Mouse (Mus musculus) spleen, embryonic (tissue): ENCODE measurements around the gene Tmem267.
"Not testable (repeated sequence)": the region's sequence is repeated elsewhere in the genome, so short reads cannot be mapped to it uniquely, and the experiment has no call there.

Source experiments
- CTCF ChIA-PET: fragments of 350-600 bp; sonication (Branson Sonifier 250); formaldehyde crosslinking; loops from one replicate; lab custom pipeline; 2022; lab: Charles Lee

The Tmem267 gene

GRCm38 (mm10) chr13:119604322-119604721 lies 116.5 kb downstream of the Tmem267 start:
- CTCF ChIA-PET: interaction anchor here (0.5 kb wide), 1 partner anchor 690 kb away, joined by 6 read pairs; no protein-coding TSS in a partner anchor

- CTCF ChIA-PET: no interaction called here
Measured at GRCm38 (mm10) chr13:119618841-119619240, 131.0 kb downstream of the Tmem267 start.

GRCm38 (mm10) chr13:119619735-119620134 lies 131.9 kb downstream of the Tmem267 start:
- CTCF ChIA-PET: no interaction called here

GRCm38 (mm10) chr13:119623634-119624033 lies 135.8 kb downstream of the Tmem267 start, which contains the start of gene Ccl28:
Gene Ccl28 (plus strand): TSS chr13:119623819.
- CTCF ChIA-PET: no interaction called here

GRCm38 (mm10) chr13:119625952-119626351 lies 138.1 kb downstream of the Tmem267 start:
- CTCF ChIA-PET: not testable (repeated sequence)

- CTCF ChIA-PET: no interaction called here
Measured at GRCm38 (mm10) chr13:119631482-119632155, 143.8 kb downstream of the Tmem267 start.

GRCm38 (mm10) chr13:119632156-119632548 lies 144.3 kb downstream of the Tmem267 start:
- CTCF ChIA-PET: no interaction called here

GRCm38 (mm10) chr13:119635496-119635895 lies 147.7 kb downstream of the Tmem267 start:
- CTCF ChIA-PET: no interaction called here

- CTCF ChIA-PET: no interaction called here
Measured at GRCm38 (mm10) chr13:119637837-119638236, 150.0 kb downstream of the Tmem267 start.

- CTCF ChIA-PET: no interaction called here
Measured at GRCm38 (mm10) chr13:119638449-119638848, 150.6 kb downstream of the Tmem267 start.

GRCm38 (mm10) chr13:119639302-119639701 lies 151.5 kb downstream of the Tmem267 start:
- CTCF ChIA-PET: no interaction called here

- CTCF ChIA-PET: no interaction called here
Measured at GRCm38 (mm10) chr13:119640504-119640903, 152.7 kb downstream of the Tmem267 start.

GRCm38 (mm10) chr13:119641145-119641544 lies 153.3 kb downstream of the Tmem267 start:
- CTCF ChIA-PET: no interaction called here

- CTCF ChIA-PET: no interaction called here
Measured at GRCm38 (mm10) chr13:119644769-119645168, 156.9 kb downstream of the Tmem267 start.

GRCm38 (mm10) chr13:119646511-119646910 lies 158.7 kb downstream of the Tmem267 start:
- CTCF ChIA-PET: no interaction called here

- CTCF ChIA-PET: interaction anchor here (0.5 kb wide), 1 partner anchor 45 kb away, joined by 6 read pairs; no protein-coding TSS in a partner anchor
Measured at GRCm38 (mm10) chr13:119648891-119649698, 161.3 kb downstream of the Tmem267 start.

GRCm38 (mm10) chr13:119649699-119650046 lies 161.8 kb downstream of the Tmem267 start:
- CTCF ChIA-PET: no interaction called here

GRCm38 (mm10) chr13:119654734-119655133 lies 166.9 kb downstream of the Tmem267 start:
- CTCF ChIA-PET: no interaction called here

- CTCF ChIA-PET: no interaction called here
Measured at GRCm38 (mm10) chr13:119656246-119656645, 168.4 kb downstream of the Tmem267 start.

GRCm38 (mm10) chr13:119656846-119657416 lies 169.1 kb downstream of the Tmem267 start:
- CTCF ChIA-PET: no interaction called here
